Mouse (Mus musculus) ES-E14 (cell line): ENCODE measurements around the gene Agap1.

ENCODE experiments used
- CHD2 ChIP-seq: IDR thresholded peaks from 2 replicates; pipeline ENCODE4 v1.6.1; 2014; ENCODE audit warnings: mild to moderate bottlenecking, low read depth, low read length, inconsistent platforms
- ZC3H11A ChIP-seq: IDR thresholded peaks from 2 replicates; pipeline ENCODE4 v1.6.1; 2012; ENCODE audit warnings: low read depth, mild to moderate bottlenecking, inconsistent platforms, low read length, borderline replicate concordance
- ZNF384 ChIP-seq: IDR thresholded peaks from 2 replicates; pipeline ENCODE4 v1.6.1; 2012; ENCODE audit warnings: low read depth, low read length, inconsistent platforms

DNA sequence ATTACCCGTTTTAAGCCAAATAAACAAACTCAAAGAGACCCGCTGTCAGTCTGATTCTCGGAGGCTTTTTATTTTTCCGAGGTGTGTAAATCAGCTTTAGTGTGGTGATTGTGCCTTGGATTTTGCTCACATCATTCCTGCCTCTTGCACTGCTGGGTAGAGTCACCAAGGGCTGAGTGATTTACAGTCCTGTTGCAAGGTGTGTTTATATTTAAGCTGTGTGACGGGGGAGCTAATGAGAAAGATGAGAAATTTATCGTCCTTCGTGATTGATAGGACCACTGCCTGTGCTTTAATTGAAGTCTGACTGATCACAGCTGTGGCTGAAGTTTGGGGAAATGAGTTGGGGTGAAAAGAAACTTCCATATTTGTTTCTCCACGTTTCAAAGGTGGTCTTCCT is 192.9 kb downstream of the Agap1 start:
- TF ChIP-seq CHD2 (no peak), ZNF384 (no peak), ZC3H11A (no peak)
